Mouse (Mus musculus) liver, embryonic 14.5 days (tissue): ENCODE data around the gene Kank1.

Source experiments
- CTCF ChIP-seq: IDR thresholded peaks from 2 replicates; pipeline ENCODE4 v1.5.1; 2016; ENCODE audit warnings: antibody characterized with exemption, low read depth, control low read depth
- EP300 ChIP-seq: IDR thresholded peaks from 2 replicates; pipeline ENCODE4 v1.6.1; 2016; ENCODE audit warnings: antibody characterized with exemption, low read depth

DNA sequence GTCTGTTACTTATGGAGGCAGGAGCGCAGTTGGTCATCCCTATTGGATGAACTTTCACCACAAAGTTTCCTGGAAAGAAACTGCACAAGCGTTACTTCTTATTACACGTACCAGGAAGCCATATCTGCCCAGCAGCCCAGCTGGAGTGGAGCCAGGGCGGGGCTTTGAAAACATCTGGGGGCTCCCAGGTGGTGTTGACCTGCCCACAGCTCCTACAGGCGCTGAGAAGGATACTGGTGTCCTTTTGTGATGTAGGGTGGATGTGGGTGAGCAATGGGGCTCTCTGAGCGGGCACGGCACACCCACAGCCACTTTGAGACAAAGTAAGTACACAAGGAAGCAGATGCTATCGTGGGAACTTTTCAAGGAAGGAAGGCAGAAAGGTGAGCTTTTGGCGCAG lies 133.7 kb downstream of the Kank1 start:
- TF ChIP-seq CTCF (no peak), EP300 (no peak)
